Mouse (Mus musculus) liver, adult 2 months (tissue): ENCODE data around the gene Nos1ap.

Experiments used
- CTCF ChIP-seq: fragments of 200-500 bp; IDR thresholded peaks from 2 replicates; pipeline ENCODE4 v1.5.1; 2011; ENCODE audit warnings: low read depth, low read length, control low read depth
- POLR2A ChIP-seq: fragments of 200-500 bp; IDR thresholded peaks from 2 replicates; pipeline ENCODE4 v1.6.1; 2011; ENCODE audit warnings: low read length, control low read depth; ENCODE audit not compliant: insufficient read depth; ENCODE audit errors: extremely low read depth

- TF ChIP-seq CTCF, result no peak
- no peak for TF ChIP-seq POLR2A
Measured at GRCm38 (mm10) chr1:170331926-170332325, 257.7 kb downstream of the Nos1ap start.
